Mouse (Mus musculus): ENCODE measurements around the gene Crygn. TPM values are rescaled to one million over a fixed set of nuclear protein-coding genes. Genes with fewer than 3 reads are reported as not detected.

Gene Crygn
- total and polyA plus RNA-seq, 3 experiments, result 2.0 TPM; not detected in 2

DNA sequence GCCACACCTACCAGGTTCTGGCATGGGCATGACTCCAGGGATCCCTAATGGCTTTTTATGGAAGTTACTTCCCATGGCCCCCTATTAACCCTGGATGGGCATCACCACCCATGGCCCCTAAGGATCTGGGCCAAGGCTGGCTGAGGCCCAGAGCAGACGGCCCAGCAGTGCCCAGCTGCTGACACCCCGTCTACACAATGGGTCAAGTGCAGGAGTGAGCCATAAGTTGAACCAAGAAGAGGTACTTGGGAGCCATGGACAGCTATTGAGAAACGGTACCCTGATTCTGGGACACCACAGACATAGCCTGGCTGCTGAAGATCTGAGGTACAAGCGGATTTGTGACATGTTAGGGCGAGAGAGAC, 33.6 kb downstream of the Crygn start:
- in situ Hi-C loops (cut with MboI; ENCODE audit: low pct_ligation_motif_present, low pct_unique_long_range_greater_than_20kb, low sequenced_read_pairs) (no loop called here), dilution Hi-C loops (cut with MboI; ENCODE audit: extremely low pct_ligation_motif_present, extremely low pct_unique_long_range_greater_than_20kb, low sequenced_read_pairs) (no loop called here)
- peaks cover 0 to 3% of the 10 kb centered on the region in 2 experiments; a peak in 2 of 4 replicates for H3K4me1 ChIP-seq (ENCODE audit: control insufficient read depth in 1 of 2, insufficient read depth in 2 of 2)
- no peak overlapping the region for H3K4me3 ChIP-seq (replicated peaks in 1 of 3; ENCODE audit: low read depth in 2 of 3, low read length in 2 of 3, poor library complexity in 1 of 3)
- no peaks in the 10 kb centered on the region for H3K79me2 ChIP-seq (replicated peaks; ENCODE audit: control insufficient read depth, extremely low read depth, insufficient read depth, poor library complexity, severe bottlenecking)
- no peaks in the 10 kb centered on the region for H3K36me3 ChIP-seq (replicated peaks in 1 of 2; ENCODE audit: control insufficient read depth in 1 of 2, insufficient read depth in 1 of 2, low read length in 1 of 2)
- no peak overlapping the region for H3K9ac ChIP-seq (ENCODE audit: insufficient read depth, low read depth)
- no peaks in the 10 kb centered on the region for H3K9me3 ChIP-seq (replicated peaks; ENCODE audit: low read length)
- no peaks in the 10 kb centered on the region for H3K27me3 ChIP-seq (replicated peaks)
- TF ChIP-seq POLR2A (IDR thresholded peaks at IDR 0.05; ENCODE audit: low read depth, low read length) (no peak), MAX (IDR thresholded peaks at IDR 0.05; ENCODE audit: low read length) (no peak), USF2 (conservative IDR thresholded peaks at IDR 0.05; ENCODE audit: low read depth, low read length) (no peak), MEF2A (IDR thresholded peaks at IDR 0.05; ENCODE audit: borderline replicate concordance, low read depth, low read length) (no peak), CTCF (conservative IDR thresholded peaks at IDR 0.05 in 1 of 2, IDR thresholded peaks at IDR 0.05 in 1 of 2; ENCODE audit: low read depth in 2 of 2, low read length in 2 of 2) (no peak), TBP (conservative IDR thresholded peaks at IDR 0.05; ENCODE audit: low read depth, low read length) (no peak), SMC3 (IDR thresholded peaks at IDR 0.05; ENCODE audit: low read depth, low read length) (no peak), JUND (conservative IDR thresholded peaks at IDR 0.05; ENCODE audit: low read depth, low read length) (no peak), EP300 (IDR thresholded peaks at IDR 0.05; ENCODE audit: low read length) (no peak), RAD21 (IDR thresholded peaks at IDR 0.05; ENCODE audit: low read depth, low read length) (no peak), IRF4 (IDR thresholded peaks at IDR 0.05; ENCODE audit: low read depth, low read length) (no peak), RCOR1 (conservative IDR thresholded peaks at IDR 0.05; ENCODE audit: low read depth, low read length) (no peak), TCF12 (IDR thresholded peaks at IDR 0.05; ENCODE audit: low read depth, low read length) (no peak), ZNF384 (IDR thresholded peaks at IDR 0.05; ENCODE audit: low read depth, low read length) (no peak), POLR2AphosphoS2 (IDR thresholded peaks at IDR 0.05; ENCODE audit: low read depth, low read length) (no peak)
- no peak for DNase-seq (ENCODE audit: extremely low read depth)
- H3K4me2 ChIP-seq (ENCODE audit: insufficient read depth, low read depth, poor library complexity, severe bottlenecking), result no peak overlapping the region
- no peak overlapping the region for H3K27ac ChIP-seq (ENCODE audit: insufficient read depth, low read depth)

DNA sequence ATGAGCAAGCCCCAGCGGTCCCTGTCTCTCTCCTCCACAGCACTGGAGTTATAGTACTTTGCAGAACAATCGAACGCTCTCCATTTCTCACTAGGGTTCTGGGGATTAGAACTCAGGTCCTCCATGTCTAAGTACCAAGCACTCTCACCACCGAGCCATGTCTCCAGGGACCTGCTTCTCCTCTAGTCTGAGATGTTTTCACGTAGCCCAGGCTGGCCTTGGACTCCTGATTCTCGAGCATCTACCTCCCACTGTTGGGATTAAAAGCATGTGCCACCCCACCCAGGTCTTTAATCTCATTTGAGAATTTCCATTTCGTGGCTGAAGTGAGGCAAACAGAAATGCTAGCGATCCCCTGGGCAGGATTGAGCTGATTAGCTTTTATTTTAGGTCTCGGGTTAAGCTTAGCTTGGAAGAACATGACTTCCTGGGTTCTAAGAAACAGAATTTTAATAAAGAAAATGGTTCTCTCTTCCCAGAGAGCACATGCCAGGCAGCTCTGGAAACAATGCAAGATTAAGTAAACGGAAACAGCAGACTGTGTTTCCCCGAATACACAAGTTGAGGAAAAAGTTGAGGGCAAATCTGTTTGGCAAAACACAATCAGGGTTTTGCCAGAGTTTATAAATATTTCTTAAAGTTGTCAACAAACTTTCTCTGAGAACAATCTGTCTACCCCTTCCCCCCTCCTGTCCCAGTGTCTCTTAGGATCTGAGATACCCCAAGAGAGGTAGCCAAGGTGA, 34.1 kb downstream of the Crygn start:
- Histone ChIP-seq H3K27me3 (replicated peaks) (no peaks in the 10 kb centered on the region), H3K79me2 (replicated peaks; ENCODE audit: control insufficient read depth, extremely low read depth, insufficient read depth, poor library complexity, severe bottlenecking) (no peaks in the 10 kb centered on the region), H3K27ac (ENCODE audit: insufficient read depth, low read depth) (no peak overlapping the region), H3K9me3 (replicated peaks; ENCODE audit: low read length) (no peaks in the 10 kb centered on the region), H3K4me3 (replicated peaks in 1 of 3; ENCODE audit: low read depth in 2 of 3, low read length in 2 of 3, poor library complexity in 1 of 3) (no peak overlapping the region), H3K36me3 (replicated peaks in 1 of 2; ENCODE audit: control insufficient read depth in 1 of 2, insufficient read depth in 1 of 2, low read length in 1 of 2) (no peaks in the 10 kb centered on the region), H3K4me1 (ENCODE audit: control insufficient read depth in 1 of 2, insufficient read depth in 2 of 2) (peaks cover 0 to 3% of the 10 kb centered on the region in 2 experiments; a peak in 2 of 4 replicates), H3K4me2 (ENCODE audit: insufficient read depth, low read depth, poor library complexity, severe bottlenecking) (no peak overlapping the region), H3K9ac (ENCODE audit: insufficient read depth, low read depth) (no peak overlapping the region)
- dilution Hi-C loops (cut with MboI; ENCODE audit: extremely low pct_ligation_motif_present, extremely low pct_unique_long_range_greater_than_20kb, low sequenced_read_pairs) (no loop called here), in situ Hi-C loops (cut with MboI; ENCODE audit: low pct_ligation_motif_present, low pct_unique_long_range_greater_than_20kb, low sequenced_read_pairs) (no loop called here)
- TF ChIP-seq MAFK (IDR thresholded peaks at IDR 0.05; ENCODE audit: insufficient replicate concordance, low read length) (no peak), MYC (IDR thresholded peaks at IDR 0.05; ENCODE audit: low read depth, low read length) (no peak), GABPA (IDR thresholded peaks at IDR 0.05; ENCODE audit: insufficient replicate concordance, low read depth, low read length) (no peak), ZKSCAN1 (IDR thresholded peaks at IDR 0.05; ENCODE audit: borderline replicate concordance, low read depth, low read length) (no peak), POLR2AphosphoS2 (IDR thresholded peaks at IDR 0.05; ENCODE audit: low read depth, low read length) (no peak), KAT2A (IDR thresholded peaks at IDR 0.05; ENCODE audit: insufficient replicate concordance, low read length) (no peak), USF1 (IDR thresholded peaks at IDR 0.05; ENCODE audit: low read depth, low read length) (no peak), ZC3H11A (IDR thresholded peaks at IDR 0.05; ENCODE audit: low read depth, low read length) (no peak), TBP (conservative IDR thresholded peaks at IDR 0.05; ENCODE audit: low read depth, low read length) (no peak), MAX (IDR thresholded peaks at IDR 0.05; ENCODE audit: low read length) (no peak), MAZ (IDR thresholded peaks at IDR 0.05; ENCODE audit: low read depth, low read length) (no peak), RCOR1 (conservative IDR thresholded peaks at IDR 0.05; ENCODE audit: low read depth, low read length) (no peak)
- DNase-seq (ENCODE audit: extremely low read depth), result no peak
